Comparison of ENCODE assay signal across 18 mouse cellular contexts in the genomic region with DNA sequence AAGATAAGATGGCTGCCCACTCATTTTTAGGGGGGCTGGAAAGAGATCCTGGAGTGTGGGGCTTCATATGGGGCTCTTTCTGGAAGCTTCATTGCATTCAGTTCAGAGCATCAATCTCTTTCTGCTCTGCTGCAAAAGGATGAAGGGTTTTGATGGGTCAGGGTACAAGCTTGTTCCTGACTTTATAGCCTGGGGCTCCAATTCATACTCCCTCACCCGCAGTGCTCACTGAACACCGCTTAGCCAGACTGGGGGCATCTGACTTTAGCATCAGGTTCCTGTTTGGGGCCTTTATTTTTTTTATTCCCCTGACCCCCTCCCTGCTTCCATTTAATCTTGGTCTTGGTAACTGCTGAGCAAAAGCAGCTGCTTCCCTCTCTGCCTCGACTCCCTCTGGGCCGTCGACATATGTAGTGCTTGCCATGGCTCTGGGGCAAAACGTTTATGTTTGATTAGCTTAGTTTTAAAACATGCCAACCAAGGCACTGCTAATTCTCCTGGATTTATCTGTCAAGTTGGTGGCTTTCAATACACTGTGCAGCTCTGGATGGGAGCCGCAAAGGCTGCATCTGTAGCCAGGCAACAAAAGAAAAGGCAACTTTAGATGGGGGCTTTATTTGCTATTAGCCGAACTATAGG.
DNase-seq lines count a peak whose midpoint lies in the region; ATAC-seq and TF ChIP-seq lines count a peak whose summit lies in the region.
"Had no signal": no experiment of that assay in that cellular context is flagged by ENCODE, and none has a peak within 500 bp of the region (broad histone marks: within the 10 kb centered on the region; RNA-seq: fewer than 3 reads in every experiment).

No protein-coding gene starts in this region.

- no peak overlapping the region for H3K4me2 ChIP-seq in forebrain, embryonic 12.5 days
- no peak overlapping the region for H3K4me2 ChIP-seq in forebrain, postnatal 0 days (ENCODE audit: low read depth)
- H3K4me2 ChIP-seq in lung, embryonic 14.5 days = no peak overlapping the region
- H3K4me2 ChIP-seq in midbrain, embryonic 12.5 days (replicated peaks) = no peak overlapping the region
- H3K4me2 ChIP-seq: embryonic facial prominence, embryonic 15.5 days; liver, embryonic 15.5 days had no signal

- H3K36me3 ChIP-seq in forebrain, embryonic 12.5 days (replicated peaks) = no peaks in the 10 kb centered on the region
- H3K36me3 ChIP-seq in forebrain, postnatal 0 days (ENCODE audit: insufficient read depth) = no peaks in the 10 kb centered on the region
- H3K36me3 ChIP-seq in lung, embryonic 14.5 days (ENCODE audit: insufficient read depth) = no peaks in the 10 kb centered on the region
- no peaks in the 10 kb centered on the region for H3K36me3 ChIP-seq in midbrain, embryonic 12.5 days
- H3K36me3 ChIP-seq: embryonic facial prominence, embryonic 15.5 days; liver, embryonic 15.5 days had no signal

- H3K4me1 ChIP-seq in forebrain, embryonic 12.5 days = peaks cover 10% of the 10 kb centered on the region
- H3K4me1 ChIP-seq in forebrain, postnatal 0 days (ENCODE audit: insufficient read depth) = no peaks in the 10 kb centered on the region; the same call in 1 of the 2 replicates
- H3K4me1 ChIP-seq in lung, embryonic 14.5 days (ENCODE audit: insufficient read depth) = no peaks in the 10 kb centered on the region
- H3K4me1 ChIP-seq in midbrain, embryonic 12.5 days = peaks cover 12% of the 10 kb centered on the region; the same call in 1 of the 2 replicates
- H3K4me1 ChIP-seq: embryonic facial prominence, embryonic 15.5 days; liver, embryonic 15.5 days had no signal

- no peak for DNase-seq in forebrain, postnatal 0 days
- DNase-seq in lung, embryonic 14.5 days = peak; percentile 5
- DNase-seq in lung, postnatal 10 days = no peak
- peak; percentile 30 for DNase-seq in retina, postnatal 1 day
- no peak for DNase-seq in thymus, adult 18-20 months
- no peak for DNase-seq in frontal cortex, postnatal 25 days (ENCODE audit: low spot score in 2 of 2)
- DNase-seq: adrenal gland, postnatal 36 days; cerebellum, postnatal 36 days; heart, adult 18-20 months; lung, postnatal 4 days; thymus, postnatal 25 days had no signal

- TF ChIP-seq CTCF in forebrain, postnatal 0 days (IDR thresholded peaks at IDR 0.05; ENCODE audit: low read depth) = no peak
- TF ChIP-seq CTCF in lung, embryonic 14.5 days (IDR thresholded peaks at IDR 0.05; ENCODE audit: low read depth) = no peak

- 0 out of 2 replicates have a peak, but pooled peaks have one; percentile 36 for ATAC-seq in forebrain, embryonic 12.5 days (ENCODE audit: low FRiP score)
- no peak for ATAC-seq in forebrain, postnatal 0 days
- ATAC-seq in lung, embryonic 14.5 days (ENCODE audit: insufficient read depth) = no peak
- ATAC-seq in midbrain, embryonic 12.5 days (ENCODE audit: low FRiP score, low read depth) = peak; percentile 73
- ATAC-seq: activated CD4-positive, CD25-positive, alpha-beta regulatory T cell, adult 4 months; intestine, embryonic 16.5 days had no signal

- H3K27me3 ChIP-seq in forebrain, embryonic 12.5 days = no peaks in the 10 kb centered on the region
- H3K27me3 ChIP-seq in forebrain, postnatal 0 days (ENCODE audit: insufficient read depth, low read length) = no peaks in the 10 kb centered on the region
- H3K27me3 ChIP-seq in lung, embryonic 14.5 days (ENCODE audit: insufficient read depth, low read length) = no peaks in the 10 kb centered on the region
- H3K27me3 ChIP-seq in midbrain, embryonic 12.5 days = 0 out of 2 replicates have a peak, but pooled peaks cover 8% of the 10 kb centered on the region
- H3K27me3 ChIP-seq: CH12.LX; embryonic facial prominence, embryonic 15.5 days; liver, embryonic 15.5 days had no signal

- no peak overlapping the region for H3K27ac ChIP-seq in forebrain, embryonic 12.5 days
- H3K27ac ChIP-seq in forebrain, postnatal 0 days (ENCODE audit: low read depth, low read length) = no peak overlapping the region
- H3K27ac ChIP-seq in lung, embryonic 14.5 days (ENCODE audit: low read depth) = no peak overlapping the region
- no peak overlapping the region for H3K27ac ChIP-seq in midbrain, embryonic 12.5 days (replicated peaks)
- H3K27ac ChIP-seq: embryonic facial prominence, embryonic 15.5 days; liver, embryonic 15.5 days had no signal

- H3K4me3 ChIP-seq in forebrain, embryonic 12.5 days (replicated peaks) = no peak overlapping the region
- no peak overlapping the region for H3K4me3 ChIP-seq in forebrain, postnatal 0 days (ENCODE audit: low read depth, low read length)
- no peak overlapping the region for H3K4me3 ChIP-seq in lung, embryonic 14.5 days (ENCODE audit: low read depth, low read length)
- H3K4me3 ChIP-seq in midbrain, embryonic 12.5 days = no peak overlapping the region
- H3K4me3 ChIP-seq: embryonic facial prominence, embryonic 15.5 days; liver, embryonic 15.5 days had no signal

- no peaks in the 10 kb centered on the region for H3K9me3 ChIP-seq in forebrain, embryonic 12.5 days
- H3K9me3 ChIP-seq in forebrain, postnatal 0 days (ENCODE audit: low read length) = no peaks in the 10 kb centered on the region
- H3K9me3 ChIP-seq in lung, embryonic 14.5 days (ENCODE audit: low read depth, low read length) = no peaks in the 10 kb centered on the region
- no peaks in the 10 kb centered on the region for H3K9me3 ChIP-seq in midbrain, embryonic 12.5 days
- H3K9me3 ChIP-seq: embryonic facial prominence, embryonic 15.5 days; liver, embryonic 15.5 days had no signal

- no peak overlapping the region for H3K9ac ChIP-seq in forebrain, embryonic 12.5 days
- no peak overlapping the region for H3K9ac ChIP-seq in forebrain, postnatal 0 days
- no peak overlapping the region for H3K9ac ChIP-seq in lung, embryonic 14.5 days
- no peak overlapping the region for H3K9ac ChIP-seq in midbrain, embryonic 12.5 days (replicated peaks)
- H3K9ac ChIP-seq: embryonic facial prominence, embryonic 15.5 days; liver, embryonic 15.5 days had no signal

- 43% methylated on average over 8 of the region's 8 CpGs for WGBS in forebrain, embryonic 12.5 days
- 30% methylated on average over 8 of the region's 8 CpGs for WGBS in forebrain, postnatal 0 days
- WGBS in lung, embryonic 14.5 days = 39% methylated on average over 8 of the region's 8 CpGs
- WGBS in midbrain, embryonic 12.5 days = 18% methylated on average over 8 of the region's 8 CpGs

Comparison
In these comparisons a context has a peak if more than half of its experiments do, and no peak if none do; other contexts are left out.
1. ATAC-seq: peak in forebrain, embryonic 12.5 days (single experiment) and midbrain, embryonic 12.5 days (single experiment); none in forebrain, postnatal 0 days (single experiment) and lung, embryonic 14.5 days (single experiment).
2. DNase-seq: peak in lung, embryonic 14.5 days (single experiment) and retina, postnatal 1 day (single experiment); none in forebrain, postnatal 0 days (single experiment), lung, postnatal 10 days (single experiment), thymus, adult 18-20 months (0 of 2) and frontal cortex, postnatal 25 days (0 of 2).